Mouse (Mus musculus) liver, postnatal 0 days (tissue): ENCODE data around the gene Ptcra.

Experiments used
- CTCF ChIP-seq: sonication (generic); IDR thresholded peaks from 2 replicates; pipeline ENCODE4 v1.5.1; 2016; ENCODE audit warnings: antibody characterized with exemption, low read depth
- EP300 ChIP-seq: IDR thresholded peaks from 2 replicates; pipeline ENCODE4 v1.6.1; 2016; ENCODE audit warnings: antibody characterized with exemption, low read depth, mild to moderate bottlenecking

- TF ChIP-seq CTCF (peak; percentile 58), EP300 (no peak)
These were observed 35.5 kb downstream of the Ptcra start for GRCm38 (mm10) chr17:46728021-46728420.
